Mouse (Mus musculus) layer of hippocampus, postnatal 10 days (tissue): ENCODE measurements at regions not wholly inside any gene's neighbourhood (a gene's known extent, or its start where the extent isn't known, plus 50 kb on each side); places are given as distances from the start of the nearest gene placed in this dataset.

ENCODE experiments used
- DNase-seq, 2 experiments: peaks; one replicate each; pipeline ENCODE4 v3.0.0; 2021; ENCODE audit warnings: low spot score in 2 of 2

DNA sequence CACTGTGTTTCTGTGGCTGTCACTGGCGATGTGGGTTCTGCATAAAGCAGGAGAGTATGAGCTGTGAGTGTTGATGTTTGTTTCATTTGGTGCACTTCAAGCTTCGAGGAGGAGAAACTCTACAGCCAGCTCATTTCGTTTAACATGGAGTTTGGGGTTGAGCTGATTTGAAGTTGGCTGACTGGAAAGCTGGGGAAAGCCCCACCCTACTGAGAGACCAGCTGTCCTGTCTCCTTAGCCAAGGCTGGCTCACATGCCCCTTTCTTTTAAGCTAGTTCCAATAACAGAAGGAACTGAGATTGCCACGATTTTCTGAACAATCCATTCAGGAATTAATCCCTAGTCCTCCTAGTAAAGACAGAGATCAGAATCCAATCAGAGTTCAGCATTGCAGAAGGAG is 157.6 kb upstream of the Cox10 start:
- DNase-seq, result no peak

GRCm38 (mm10) chr11:64230071-64230470 is 150.8 kb upstream of the Cox10 start:
- DNase-seq, result no peak

DNA sequence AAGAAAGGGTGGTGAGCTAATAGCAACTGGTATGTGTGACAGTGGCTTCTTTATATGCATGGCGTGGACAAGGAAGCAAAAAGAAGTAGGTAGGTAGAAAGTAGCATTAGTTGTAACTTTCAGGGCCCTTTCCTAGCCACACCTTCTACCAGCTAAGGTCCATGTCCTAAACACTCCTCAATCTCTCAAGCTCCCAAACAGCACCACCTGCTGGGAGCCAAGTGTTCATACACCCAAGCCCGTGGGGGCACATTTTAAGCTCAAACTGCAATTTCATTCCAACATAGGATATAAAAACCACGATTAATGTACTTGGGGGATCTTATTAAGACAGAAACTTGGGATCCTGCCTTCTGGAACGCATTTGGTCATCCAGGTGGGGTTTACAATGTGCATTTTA is 141.6 kb upstream of the Cox10 start:
- DNase-seq, result no peak

GRCm38 (mm10) chr11:64217181-64217580 is 137.9 kb upstream of the Cox10 start:
- DNase-seq, result no peak

DNA sequence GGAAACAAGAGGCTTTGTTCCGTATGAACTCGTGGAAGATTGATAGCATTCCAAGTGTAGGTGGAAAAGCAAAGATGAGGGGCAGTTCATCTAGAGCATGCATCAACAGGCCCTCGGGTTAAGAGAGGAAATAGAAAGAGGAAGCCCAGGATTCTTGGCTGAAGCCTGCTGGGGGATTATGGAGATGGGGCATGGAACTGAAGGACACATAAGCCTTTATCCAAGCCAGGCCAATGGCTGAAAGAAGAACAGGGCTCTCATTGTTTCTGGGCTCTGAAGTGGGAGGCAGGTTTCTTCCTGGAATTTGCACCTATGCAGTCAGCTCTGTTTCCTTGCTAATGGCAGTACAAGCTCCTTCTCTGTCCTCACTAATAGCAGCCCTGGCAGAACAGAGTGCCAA is 131.6 kb upstream of the Cox10 start:
- DNase-seq, result no peak

DNA sequence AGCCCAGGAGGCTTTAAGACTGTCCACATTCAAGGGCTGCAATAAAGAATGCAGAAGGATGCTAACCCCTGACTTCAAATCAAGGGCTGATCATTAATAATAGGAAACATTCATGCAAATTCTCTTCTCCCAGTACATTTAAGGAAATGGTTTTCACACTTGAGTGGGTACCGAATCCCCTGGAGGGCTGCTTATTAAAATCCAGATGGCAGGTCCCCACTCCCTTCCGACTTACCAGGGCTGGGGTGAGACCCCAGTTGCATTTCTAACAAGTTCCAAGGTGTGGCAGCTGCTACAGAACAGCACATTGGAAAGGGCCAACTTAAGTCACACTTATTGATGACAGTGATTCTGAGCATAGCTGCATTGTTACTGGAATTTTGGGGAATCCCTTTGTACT is 129.0 kb upstream of the Cox10 start:
- DNase-seq, result no peak

- no peak for DNase-seq
Measured at GRCm38 (mm10) chr11:64207358-64207864, 128.1 kb upstream of the Cox10 start.

GRCm38 (mm10) chr11:64206155-64206554 is 126.9 kb upstream of the Cox10 start:
- peak; percentile 38 to 39 for DNase-seq

DNA sequence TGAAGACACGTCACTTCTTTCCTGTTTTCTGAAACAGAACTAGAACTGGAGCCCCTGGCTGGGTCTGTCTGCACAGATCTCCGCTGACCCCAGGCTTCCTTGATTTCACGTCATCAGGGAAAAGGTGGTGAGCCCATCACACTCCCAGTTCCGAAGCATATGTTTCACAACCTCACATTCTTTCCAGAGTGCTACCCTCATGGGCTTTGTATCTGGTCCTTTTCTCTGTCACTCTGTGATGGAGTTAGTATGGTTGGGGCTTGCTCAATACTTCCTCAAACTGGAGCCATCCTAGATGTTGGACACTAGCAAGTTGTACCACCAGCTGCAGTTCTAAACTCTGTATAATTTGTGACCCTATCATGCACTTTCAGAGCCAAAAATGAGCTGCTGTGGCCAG is 125.8 kb upstream of the Cox10 start:
- no peak for DNase-seq

DNA sequence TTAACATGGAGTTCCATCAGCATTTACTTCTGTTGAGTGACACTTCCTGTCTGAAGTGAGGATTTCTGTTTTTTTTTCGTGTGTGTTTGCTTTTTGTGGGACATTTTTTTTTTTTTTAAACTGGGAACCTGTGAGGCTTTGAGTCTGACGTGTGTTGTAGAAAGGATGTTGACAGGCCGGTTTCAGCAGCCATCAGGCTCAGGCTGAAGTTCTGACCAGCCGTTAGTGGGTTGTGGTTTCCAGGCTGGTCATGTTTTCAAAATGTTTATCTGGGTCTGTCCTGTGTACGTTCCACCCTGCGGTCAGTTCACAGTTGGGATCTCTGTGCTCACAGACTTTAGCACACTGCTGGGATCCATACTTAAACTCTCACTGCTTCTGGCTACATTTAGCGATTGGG is 125.0 kb upstream of the Cox10 start:
- DNase-seq, result no peak

- no peak for DNase-seq
Measured at GRCm38 (mm10) chr11:64200874-64201273, 121.6 kb upstream of the Cox10 start.

GRCm38 (mm10) chr11:64195272-64195671 is 116.0 kb upstream of the Cox10 start:
- DNase-seq, result no peak

- DNase-seq, result no peak
Measured at GRCm38 (mm10) chr11:64188701-64189100, 109.4 kb upstream of the Cox10 start.

GRCm38 (mm10) chr11:64187488-64188444 is 108.5 kb upstream of the Cox10 start:
- no peak for DNase-seq

GRCm38 (mm10) chr11:64187007-64187406 is 107.7 kb upstream of the Cox10 start:
- no peak for DNase-seq

- DNase-seq, result no peak
Measured at GRCm38 (mm10) chr11:64186590-64186989, 107.3 kb upstream of the Cox10 start.

GRCm38 (mm10) chr11:64180036-64180435 is 100.8 kb upstream of the Cox10 start:
- no peak for DNase-seq

DNA sequence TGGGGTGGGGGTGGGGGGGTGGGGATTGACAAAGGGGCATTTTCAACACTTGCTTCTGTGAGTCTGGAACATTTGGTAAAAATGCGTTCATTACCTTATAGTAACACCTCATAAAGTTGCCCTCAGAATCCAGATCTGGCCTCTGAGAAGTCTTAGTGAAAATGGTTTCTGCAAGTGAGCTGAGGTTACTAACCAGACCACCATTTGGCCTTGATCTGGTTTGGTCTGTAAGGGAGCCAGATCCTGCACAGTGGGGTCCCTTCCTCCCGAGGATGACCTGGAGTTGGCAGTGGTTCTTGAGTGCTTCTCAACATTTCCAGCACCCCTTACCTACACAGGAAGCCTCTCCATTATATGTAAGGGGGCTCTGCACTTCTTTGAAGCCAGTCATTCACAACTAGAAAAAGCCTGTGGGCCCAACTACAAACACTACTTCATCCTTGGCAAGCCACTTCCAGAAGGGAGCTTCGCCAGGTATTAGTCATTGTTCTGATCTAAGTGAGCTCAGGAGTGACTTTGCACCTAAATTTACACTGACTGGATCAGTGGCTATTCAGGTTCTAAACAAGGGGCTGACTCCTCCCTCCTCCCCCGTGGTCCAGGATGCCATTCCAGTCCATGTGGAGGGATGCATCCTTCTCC is 94.3 kb upstream of the Cox10 start:
- DNase-seq, result no peak

DNA sequence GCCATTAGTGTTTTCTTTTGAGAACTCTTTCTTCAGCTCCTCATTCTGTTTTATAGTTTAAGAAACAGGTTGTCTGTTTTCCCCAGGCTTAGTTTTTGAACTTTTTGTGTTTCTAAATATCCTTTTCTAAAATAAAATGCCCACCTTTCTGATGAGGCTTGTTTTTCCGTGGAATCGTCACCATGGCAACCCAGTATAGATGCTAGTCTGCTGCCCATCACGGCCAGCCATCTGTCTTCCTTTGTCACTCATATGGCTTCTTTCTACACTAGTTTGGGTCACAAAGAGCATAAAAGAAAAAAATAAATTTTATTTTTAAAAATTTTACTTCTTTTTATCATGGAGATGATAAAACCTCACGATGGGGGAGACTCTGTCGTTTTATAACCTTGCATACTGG is 93.7 kb upstream of the Cox10 start:
- DNase-seq, result no peak

GRCm38 (mm10) chr11:64168626-64169025 is 89.4 kb upstream of the Cox10 start:
- peak; percentile 28 to 30 for DNase-seq

DNA sequence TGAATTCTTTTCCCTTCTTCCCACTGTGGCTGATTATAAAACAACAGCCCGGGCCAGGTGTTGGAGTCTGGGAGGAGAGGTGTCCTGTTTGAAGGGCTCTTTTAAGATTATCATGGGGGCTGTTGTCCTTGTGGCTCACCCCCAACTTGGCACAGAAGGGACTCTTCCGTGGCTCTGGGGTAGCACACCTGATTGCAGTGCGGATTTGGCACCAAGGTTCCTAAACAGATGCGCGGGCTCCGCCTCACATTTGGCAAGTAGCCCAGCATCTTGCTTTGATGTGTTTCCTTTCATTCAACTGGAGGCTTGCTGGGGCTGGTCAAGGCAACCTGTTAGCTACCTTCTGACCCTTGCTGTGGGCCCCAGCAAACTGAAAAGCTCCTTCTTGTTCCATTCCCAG is 85.5 kb upstream of the Cox10 start:
- no peak for DNase-seq

- DNase-seq, result no peak
Measured at GRCm38 (mm10) chr11:64158281-64158680, 79.0 kb upstream of the Cox10 start.
